Mouse (Mus musculus) mouse trophoblast stem cell (cell line): ENCODE measurements around the gene Gm20696.

Source experiments
- in situ Hi-C, 2 experiments: fragments of 300-500 bp; cut with MseI, MboI; formaldehyde crosslinking; loops; 2 replicates in 1 of 2; 3 replicates in 1 of 2; pipeline ENCODE4 v1.15.1; 2025

Gene Gm20696

DNA sequence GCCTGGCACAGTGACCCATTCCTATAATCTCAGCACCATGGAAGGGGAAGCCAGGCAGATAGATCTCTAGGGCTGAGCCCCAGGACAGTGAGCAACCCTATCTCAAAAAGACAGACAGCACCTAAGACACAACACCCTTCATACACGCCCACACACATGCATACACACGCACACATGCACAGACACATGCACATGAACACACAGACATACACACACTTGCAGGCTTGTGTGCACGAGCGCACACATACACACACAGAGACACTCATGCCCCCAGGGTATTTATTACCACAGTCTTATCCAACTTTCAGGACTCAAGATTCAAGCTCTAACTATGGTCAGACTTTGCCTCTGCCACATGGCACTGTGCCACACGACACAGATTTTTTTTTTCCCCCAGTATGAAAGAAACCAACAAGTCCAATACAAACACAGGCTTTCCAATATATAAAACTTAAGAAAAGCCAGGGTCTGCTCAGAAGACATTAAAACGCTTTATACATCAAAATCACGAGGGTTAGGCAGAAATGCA, 182.3 kb downstream of the Gm20696 start:
- in situ Hi-C loops, result no loop called here

DNA sequence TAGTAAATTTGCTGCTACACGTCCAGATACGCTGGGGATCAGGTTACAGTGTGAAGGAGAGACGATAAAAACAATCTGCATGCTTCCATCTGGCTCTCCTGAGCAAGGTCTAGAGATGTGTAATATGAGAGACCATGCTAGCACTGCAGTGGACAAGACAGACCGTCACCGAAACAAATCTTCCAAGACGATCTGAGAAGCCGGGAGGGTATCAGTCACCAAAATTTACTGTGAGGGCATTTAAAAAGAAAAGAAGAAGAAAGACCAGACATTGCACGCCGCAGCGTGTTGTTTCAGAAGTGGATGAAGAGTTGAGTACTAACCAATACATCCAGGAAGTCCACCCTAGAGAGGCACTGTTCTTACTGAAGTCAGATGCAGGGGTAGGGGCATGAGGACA, 183.0 kb downstream of the Gm20696 start:
- in situ Hi-C loops, result no loop called here

DNA sequence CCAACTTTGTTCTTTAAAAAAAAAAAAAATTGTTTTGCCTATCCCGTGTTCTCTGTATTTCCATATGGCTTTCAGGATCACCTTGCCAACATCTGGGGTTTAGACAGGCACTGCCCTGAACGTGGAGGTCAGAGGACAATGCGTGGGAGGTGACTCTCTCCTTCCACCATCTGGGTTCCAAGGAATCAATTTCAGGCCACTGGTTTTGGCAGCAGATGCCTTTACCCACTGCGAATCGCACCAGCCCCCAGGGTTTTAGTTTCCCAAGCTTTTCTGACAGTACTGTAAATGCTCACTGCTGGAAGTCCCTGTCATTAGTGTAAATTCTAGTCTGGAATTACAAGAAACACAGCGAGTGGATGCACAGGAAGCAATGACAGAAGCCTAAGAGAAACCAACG, 185.0 kb downstream of the Gm20696 start:
- in situ Hi-C loops, result no loop called here

DNA sequence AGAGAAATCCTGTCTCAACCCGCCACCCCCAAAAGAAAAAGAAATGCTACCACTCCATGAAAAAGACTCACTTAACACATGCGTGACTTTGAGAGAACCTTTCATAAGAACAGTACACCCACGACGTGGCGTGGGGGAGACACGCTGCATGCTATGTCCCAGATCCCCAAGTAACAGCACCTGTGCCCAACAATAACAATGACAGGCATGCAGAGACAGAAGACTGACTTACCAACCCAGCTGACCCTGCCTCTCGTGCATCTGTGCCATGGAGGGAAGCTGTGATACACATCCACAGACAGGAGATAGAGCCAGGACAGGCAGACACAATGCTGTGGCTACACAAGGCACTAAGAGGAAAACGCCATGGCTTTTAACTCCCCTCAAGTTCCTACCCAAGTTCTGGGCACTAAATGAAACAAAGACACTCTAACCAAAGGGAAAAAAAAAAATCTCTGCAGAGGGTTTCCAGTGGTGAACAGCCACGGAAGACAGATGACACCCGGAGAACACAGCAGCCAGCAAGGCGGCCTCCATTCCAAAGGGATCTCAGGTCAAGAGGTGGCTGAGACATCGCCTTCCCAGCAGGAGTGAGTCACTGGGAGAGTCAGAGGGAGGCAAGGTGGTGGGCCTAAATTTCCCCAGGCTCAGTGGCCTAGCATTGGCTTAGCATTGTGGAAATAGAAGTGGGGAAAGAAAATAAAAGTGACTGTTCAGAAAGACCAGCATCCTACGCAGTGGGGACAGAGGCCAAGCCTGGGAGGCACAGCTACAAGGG, 187.5 kb downstream of the Gm20696 start:
- in situ Hi-C loops, result no loop called here

DNA sequence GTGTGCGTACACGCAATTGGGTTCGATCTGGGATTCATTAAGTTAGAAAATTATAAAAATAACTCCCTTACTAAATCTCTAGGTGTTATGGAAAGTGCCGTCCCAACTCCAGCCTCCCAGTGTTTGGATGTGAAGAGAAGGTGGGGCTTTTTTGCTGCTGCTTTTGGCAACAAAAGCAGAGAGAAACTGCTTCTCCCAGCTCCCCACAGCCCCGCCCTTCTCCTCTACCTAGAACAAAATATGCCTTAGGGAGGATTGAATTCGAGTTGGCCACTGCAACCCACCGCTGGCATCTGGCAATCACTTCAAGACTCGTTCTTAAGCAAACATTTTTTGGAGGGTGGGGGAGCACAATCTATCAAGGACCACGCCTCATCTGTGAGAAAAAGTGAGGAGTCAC, 191.6 kb downstream of the Gm20696 start:
- in situ Hi-C loops, result no loop called here

DNA sequence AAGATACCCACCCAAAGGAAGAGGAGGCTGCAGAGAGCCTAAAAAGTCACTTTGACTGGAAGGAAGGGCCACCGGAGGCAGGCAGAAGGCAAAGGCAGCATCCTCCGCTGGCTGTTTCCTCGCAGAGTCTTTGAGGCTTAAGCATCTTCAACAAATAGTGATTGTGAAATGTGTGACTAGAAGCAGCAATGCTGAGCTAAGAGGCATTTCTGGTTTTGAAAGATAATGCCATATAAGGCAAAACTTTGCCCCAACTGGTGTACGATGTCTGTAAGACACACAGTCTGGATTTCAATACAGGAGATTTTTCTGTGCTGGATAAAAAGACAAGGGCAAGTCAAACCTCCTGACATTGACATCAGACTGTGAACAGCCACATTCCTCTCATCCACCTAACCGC, 195.7 kb downstream of the Gm20696 start:
- in situ Hi-C loops, result no loop called here

DNA sequence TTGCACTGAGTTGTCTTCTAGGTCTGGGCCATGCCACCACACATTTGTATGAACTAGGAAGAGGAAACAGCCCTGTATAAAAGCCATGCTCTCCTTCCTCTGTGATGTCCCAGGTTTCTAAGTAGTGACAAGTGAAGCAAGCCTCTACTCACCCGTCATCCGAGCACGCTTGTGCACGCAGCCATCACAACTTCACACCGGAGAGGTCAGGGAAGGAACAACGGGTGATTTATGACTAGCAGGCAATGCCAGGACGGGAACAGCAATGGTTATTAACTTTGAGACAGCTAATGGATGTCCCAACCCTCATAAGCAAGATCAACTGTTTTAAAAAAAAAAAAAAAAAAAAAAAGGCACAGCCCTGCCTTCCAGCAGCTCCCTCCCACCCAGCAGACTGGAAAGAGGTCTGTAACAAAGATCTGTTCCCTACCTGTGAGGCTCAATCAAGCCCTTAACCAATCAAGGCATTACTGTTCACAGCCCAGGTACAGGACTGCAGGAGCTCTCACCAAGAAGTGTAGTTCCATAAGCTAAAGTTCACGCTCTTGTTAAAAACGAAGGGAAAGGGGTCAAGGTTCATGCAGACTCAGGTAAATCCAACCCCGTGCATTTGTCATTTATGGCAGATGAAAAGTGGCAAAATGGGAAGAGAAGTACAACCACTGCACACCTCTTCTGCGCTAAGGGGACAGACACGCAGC, 197.3 kb downstream of the Gm20696 start:
- in situ Hi-C loops, result no loop called here

DNA sequence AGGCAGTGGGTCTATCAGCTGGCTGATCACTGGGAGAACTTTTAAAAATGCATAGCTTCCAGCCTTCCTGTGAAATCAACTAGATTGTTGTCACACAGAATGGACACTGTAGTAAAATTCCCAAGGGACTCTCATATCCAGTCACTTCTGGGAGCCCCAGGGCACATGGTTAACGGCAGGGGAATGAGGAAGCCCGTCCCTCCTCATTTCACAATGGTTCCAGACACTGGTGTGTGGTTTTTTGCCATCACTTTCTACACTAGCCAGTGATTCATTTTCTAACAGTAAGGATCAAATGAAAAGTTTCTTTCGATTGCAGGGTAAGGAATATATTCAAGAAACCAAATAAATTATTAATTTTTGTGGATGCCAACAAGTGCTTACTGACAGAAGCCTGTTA, 198.8 kb downstream of the Gm20696 start:
- in situ Hi-C loops, result no loop called here

DNA sequence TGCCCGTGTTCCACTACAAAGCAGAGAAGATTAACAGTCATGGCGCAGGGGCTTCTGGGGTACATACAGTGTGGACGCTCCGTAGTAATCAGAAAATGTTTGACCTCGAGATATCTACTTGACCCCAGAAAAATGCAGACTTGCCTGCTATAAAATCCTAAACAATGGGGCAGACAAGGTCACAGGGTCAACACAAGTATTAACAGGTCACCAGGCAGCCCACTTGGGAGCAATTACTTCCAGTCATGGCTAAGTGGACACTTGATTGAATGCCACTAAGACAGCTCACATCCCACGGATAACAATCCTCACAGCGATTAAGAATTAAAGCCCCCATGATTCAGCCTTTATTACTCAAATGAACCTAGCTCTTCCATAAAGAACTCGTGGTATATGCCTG, 199.5 kb downstream of the Gm20696 start:
- in situ Hi-C loops, result no loop called here

DNA sequence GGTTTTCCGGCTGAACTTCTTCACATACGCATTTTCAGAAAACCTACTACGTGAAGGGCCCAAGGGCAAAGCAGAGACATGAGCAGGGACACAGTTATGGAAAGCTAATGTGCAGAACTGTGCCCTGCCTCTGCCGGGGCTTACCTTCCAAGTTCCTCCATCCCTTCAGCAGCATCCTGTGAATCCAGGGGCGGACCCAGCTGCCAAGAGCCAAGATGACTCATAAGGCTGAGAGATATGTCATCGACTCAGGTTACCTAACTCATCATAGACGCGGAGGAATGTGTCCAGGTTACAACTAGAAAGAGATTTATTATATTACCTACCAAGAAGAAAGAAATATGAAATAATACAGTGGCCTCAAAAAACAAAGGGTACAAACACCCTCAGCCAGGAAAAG, 200.2 kb downstream of the Gm20696 start:
- in situ Hi-C loops, result no loop called here

DNA sequence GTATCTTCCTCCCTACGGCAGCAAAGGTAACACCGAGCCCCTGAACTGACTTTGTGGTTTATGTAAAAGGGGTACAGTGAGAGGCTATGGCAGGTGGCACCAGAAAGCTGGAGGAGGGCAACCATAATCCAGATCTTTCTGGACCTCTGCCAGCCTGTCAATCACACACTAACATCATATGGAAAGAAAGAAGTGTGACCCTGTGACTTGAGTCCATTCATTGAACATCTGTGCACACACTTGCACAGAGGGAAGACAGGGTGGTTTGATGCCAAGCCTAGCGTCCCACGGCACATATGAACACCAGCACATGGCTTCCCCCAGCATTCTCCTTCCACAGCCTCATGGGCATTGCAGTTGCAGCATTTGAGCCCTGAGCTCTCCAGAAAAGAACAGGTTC, 202.1 kb downstream of the Gm20696 start:
- in situ Hi-C loops, result no loop called here

DNA sequence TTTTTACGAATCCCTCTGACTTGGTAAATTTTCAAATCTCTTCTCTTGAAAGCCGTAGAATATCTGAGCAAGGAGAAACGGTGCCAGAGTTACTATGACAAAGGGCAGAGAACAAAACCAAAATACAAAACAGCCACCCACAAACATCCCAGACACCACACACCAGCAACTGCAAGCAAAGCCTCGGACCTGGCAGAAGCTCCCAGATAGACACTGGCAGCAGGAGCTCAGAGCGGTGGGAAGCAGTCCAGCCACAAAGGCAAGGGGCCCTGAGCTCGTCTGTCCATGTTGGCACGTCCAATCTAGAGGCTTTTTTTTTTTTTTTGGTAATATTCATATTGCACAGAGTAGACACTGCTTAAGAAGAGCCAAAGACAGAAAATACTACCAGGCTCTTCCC, 202.7 kb downstream of the Gm20696 start:
- in situ Hi-C loops, result no loop called here

DNA sequence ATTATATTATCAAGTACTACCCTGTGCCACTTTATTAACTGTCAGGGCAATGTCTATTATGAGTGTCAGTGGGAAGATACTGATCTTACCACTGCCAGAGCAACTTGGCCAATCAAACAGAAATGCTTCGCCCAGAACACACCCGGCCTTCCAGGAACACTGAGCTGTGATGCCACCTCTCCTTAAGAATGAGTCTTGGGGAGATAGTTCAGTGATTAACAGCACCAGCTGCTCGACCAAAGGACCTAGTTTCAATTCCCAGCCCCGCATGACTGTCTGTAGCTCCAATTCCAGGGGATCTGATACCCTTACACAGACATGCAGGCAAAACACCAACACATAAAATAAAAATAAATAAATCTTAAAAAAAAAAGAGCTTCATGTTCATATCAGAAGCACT, 207.8 kb downstream of the Gm20696 start:
- in situ Hi-C loops, result no loop called here

DNA sequence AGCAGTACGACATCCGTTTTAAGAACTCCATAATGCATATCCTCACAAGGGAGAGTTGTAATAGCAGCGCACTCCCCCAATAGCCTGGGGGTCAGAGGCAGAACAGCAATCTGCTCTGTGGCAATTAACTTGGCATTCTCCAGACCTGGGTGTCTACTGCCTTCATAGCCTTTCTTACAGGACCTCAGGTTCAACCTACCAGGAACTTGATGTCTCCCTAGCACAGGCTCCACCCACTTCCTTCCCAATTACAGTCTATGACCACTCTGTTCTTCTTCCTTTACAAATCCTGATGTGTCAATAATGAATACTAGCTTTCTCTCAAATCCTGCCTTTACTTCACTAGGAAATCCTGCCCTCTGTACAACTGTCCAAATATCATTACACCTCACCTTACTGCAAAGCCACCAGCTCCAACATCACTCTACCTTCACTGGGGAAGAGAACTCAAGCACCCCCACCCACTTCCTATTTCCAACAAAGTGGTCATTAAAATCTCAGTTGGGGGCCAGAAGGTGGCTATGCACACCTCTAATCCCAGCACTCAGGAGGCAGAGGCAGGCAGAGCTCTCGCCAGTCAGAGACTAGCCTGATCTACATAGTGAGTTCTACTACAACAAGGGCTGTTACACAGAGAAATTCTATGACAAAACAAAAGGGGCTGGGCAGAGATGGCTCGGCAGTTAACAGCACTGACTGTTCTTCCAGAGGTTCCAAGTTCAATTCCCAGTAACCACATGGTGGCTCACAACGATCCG, 212.7 kb downstream of the Gm20696 start:
- in situ Hi-C loops, result no loop called here

DNA sequence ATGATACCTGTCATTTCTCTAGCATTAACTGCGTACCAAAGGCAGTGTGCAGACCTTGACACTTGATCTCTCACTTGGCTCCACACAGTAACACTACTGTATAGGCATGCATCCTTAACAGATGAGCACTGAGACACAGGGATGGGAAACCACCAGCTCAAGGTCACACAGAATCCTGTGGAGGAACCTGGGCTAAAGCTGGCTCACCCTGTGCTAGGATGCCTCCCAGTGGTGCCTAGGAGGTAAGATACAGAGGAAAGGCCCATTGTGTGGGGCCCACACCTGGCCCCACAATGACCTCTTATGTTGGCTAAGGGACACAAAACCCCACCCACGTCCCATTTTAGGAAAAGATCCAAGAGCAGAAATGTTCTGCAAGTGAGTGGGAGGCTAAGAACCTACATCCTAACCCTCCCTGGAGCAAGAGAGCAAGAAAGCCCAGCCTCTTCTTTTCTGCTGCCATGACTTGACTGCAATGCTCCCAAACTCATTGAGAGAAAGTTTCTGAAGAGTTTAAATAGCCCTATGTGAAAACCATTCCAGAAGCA, 213.9 kb downstream of the Gm20696 start:
- in situ Hi-C loops, result no loop called here

DNA sequence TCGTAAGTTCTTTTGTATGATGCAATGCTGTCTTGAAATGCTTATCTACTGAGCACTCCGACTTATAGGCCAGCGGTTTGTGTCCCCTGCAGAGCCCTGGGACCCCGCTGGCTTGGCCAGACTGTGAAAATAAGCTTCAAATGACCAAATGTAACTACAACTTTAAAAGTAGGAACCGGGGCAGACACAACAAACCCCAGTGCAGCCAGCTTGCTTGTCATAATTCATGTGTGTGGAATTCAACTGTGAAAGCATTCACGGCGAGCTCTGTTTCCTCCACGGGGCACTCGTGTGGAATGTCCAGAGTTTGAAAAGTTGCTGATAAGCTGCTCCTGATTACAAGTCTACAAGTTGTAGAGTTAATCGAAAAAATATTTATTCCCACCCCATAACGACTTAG, 215.1 kb downstream of the Gm20696 start:
- in situ Hi-C loops, result no loop called here

DNA sequence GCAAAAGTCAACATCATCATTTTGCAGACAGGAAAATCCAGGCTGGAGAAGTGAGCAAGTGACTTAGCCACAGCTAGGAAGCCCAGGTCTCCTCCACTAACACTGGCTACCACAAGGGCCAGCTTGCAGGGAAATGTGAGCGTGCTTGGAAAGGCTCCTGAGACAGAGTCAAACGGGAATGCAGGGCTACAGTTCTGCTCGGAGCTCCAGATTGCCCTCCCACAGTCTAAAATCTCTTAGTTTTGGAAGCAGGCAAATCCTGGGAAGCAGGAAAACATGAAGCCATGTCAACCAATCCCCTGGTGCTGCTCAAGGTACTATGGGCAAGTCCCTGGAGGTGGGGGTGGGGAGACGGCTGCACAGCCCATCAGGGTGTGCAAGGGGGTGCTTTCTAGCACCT, 219.2 kb downstream of the Gm20696 start:
- in situ Hi-C loops, result no loop called here

DNA sequence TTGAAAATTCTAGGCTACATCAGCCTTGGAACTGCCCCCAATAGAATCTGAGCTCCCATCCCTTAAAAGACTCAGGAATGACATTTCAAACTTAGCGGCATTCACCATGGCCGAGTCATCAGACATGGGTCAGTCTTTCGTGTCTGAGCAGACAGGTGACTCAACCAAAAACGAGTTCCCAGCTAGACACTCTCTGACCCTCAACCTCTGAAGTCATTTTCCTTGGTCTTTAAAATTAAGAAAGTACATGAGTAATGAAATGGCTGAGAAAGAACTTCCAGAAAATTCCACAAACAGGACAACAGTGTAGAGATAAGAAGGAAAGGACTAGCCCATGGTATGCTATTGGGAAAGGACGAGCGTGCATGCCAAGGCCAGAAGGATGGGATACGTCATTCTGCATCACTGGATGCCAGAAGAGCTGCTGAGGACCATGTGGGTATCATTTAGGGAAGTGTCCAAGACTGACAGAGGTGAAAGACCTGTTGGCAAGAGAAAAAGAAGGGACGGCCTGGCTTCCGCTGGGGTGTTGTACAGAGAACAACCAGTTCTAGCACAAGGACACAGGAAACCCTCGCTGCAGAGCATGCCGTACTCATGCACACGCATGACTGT, 219.7 kb downstream of the Gm20696 start:
- in situ Hi-C loops, result no loop called here

DNA sequence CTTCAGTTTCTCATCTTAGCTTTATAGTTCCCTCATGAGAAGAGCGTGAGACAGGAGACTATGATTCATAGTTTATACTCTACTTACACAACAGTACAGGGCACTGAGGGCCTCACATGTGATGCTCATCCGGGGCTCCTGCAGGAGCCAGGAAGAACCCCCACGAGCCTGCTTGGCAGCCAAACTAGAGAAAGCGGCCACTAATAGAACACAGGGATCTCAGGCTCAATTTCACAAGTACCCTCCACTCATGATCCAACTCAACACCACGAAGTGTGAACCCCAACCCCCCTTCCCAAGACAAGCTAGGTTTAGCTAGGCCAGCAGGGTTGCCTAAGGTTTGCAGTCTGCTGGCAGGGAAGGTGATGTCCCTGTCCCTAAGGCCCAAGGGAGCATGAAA, 223.1 kb downstream of the Gm20696 start:
- in situ Hi-C loops, result no loop called here

DNA sequence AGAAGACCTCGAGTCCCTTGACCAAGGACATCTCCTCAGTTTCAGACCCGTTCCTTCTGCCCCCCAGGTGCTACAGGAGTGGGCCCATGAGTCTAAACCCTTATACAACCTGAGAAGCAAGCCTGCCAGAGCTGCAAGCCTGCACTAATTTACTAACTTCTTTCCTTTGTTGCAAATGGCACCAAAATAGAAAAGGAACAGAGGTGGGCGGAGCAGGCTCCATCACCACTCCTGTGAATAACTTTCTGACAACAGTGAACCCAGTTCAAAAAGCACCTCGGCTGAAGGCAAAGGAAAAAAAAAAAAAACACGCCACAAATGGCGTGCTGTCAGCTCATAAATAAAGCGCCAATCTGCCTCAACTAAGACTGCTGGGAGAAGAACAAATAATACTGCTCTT, 225.5 kb downstream of the Gm20696 start:
- in situ Hi-C loops, result no loop called here

DNA sequence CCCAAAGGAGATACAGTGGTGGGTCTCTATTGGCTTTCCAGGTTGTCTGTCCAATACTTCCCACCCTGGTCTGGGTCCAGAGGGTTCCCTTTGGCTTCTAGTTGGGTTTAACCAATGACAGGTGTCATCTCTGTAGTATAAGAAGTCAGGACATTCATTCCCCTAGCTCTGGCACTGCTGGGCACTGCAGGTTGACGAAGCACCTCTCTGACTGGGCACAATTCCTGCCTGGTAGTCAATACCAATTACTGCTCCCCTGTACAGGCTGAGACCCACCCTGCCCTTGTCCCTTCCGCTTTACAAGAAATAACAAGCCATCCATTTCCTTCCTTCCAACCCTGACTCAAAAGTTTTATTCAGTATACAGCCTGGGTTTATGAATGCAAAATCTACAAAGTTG, 226.0 kb downstream of the Gm20696 start:
- in situ Hi-C loops, result no loop called here

DNA sequence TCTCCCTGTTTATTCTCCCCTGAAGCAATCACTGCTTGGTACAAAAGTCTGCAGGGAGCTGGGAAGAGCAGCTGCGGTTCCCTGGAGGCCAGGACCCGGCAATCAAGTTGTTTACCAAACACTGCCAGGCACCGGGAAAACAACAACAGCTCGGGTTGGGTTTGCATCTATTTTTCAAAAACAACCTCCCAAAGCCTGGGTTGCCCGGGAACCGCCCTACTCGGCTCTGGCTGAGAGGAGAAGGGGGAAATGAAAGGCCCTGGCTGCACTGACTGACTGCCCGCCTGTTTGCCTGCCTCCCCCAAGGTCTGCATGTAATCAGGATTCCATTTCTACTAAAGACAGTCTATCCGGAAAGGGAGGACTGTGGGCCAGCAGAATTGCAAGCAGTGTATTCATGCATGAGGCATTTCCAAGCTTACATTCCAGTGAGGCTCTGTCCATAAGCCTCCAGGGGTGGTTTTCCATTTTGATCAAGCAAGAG, 226.7 kb downstream of the Gm20696 start:
- in situ Hi-C loops, result no loop called here
